Mouse (Mus musculus) urinary bladder, postnatal 0 days (tissue): ENCODE measurements around the gene Tmem39b. TPM values are rescaled to one million over a fixed set of nuclear protein-coding genes. Genes with fewer than 3 reads are reported as not detected.

Experiments
- microRNA-seq: library from miRNA; unstranded; fragments of <30 nt; microRNA quantifications from one replicate; pipeline ENCODE4, GENCODE M21; 2016
- polyA plus RNA-seq: library from polyadenylated mRNA; unstranded; fragments of >200 nt; fragmentation: Nextera tagmentation; extraction: Ambion mirVana; gene quantifications from 2 replicates; pipeline ENCODE4 v1.2.1, GENCODE M21; 2015

Tmem39b gene
- polyA plus RNA-seq, result 5.2 and 5.7 TPM in 2 replicates

DNA sequence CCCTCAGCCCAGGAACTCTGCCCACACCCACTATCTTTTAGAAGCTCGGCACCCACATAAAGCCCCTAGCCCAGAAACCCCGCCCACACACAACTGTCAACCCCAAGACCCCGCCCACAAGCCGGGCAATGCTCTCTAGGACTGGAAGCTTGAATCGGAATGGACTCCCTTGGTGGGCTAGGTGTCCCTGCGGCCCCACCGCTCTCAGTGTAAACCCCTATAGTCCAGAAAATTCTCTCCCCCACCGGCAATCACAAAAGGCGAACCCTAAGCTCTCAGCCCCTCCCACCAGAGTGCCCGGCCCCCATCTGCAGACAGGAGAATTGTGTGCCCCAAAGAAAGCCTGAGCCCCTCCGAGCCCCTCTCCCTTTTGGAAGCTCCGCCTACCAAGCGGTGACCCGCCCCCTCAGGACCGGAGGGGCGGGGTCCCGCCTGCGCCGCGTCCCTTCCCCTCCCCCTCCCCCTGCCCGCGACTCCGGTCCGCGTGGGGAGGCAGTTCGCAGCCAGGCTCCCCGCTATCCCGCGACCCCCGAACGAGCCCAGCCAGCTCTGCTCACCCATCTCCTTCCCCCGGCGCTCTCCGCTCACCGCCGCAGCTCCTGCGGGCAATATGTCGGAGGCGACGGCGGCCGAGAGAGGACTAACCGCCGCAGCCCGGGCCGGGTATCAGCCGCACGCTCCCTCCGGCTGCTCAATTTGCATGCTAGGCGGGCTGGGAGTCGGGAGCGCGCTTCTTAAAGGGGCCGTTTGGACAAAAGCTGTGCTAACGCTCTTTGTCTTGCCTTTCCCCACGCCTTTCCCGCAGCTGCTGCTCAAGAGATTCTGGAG, at the start of gene Tmem39b:
TSS of gene Tmem39b (minus strand) at position 681 of the 828 bp plus-strand sequence.

DNA sequence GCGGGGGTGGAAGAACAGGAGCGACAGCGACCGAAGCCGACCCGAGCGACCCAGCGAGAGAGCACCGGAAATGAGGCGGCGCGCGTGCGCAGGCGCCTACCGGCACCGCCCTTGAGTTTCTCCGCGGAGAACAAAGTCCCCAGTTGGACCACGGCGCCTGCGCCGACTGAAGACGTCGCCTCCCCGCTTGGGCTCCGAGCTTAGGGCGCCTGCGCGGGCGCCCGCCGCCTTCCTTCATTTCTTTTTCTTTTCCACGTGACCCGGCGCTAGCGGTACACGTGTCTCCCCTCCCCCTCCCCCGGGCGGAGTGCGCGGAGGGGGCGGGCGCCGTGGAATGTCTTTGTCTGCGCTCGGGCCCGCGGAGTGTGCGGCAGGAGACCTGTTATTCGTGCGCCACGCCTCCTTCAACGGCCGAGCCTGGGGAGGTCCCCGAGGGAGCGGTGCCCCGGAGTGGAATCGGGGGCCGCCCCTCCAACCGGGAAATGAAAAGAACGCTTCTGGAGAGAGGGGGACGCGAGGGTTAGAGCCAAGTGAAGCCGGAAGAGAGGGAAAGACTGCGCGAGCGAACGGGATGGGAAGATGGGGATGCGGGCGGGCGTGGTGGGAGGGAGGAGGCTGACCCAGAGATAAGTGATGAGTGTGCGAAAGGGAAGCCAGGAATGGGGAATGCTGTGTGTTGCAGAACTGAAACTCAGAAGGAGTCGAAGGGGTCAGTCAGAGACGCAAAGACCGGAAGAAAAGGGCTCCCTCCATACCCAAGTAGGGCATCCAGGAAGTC, 45.8 kb upstream of the Tmem39b start, which contains the start of gene Khdrbs1:
TSS of gene Khdrbs1 (minus strand) at position 72 of the 778 bp plus-strand sequence.

GRCm38 (mm10) chr4:129672083-129672877, 24.4 kb downstream of the Tmem39b start, which contains the start of gene Kpna6:
Gene Kpna6 (minus strand): TSS chr4:129672767.

GRCm38 (mm10) chr4:129640638-129641467, 55.8 kb downstream of the Tmem39b start, which contains the start of gene Txlna:
Gene Txlna (minus strand): TSS chr4:129641065.

Small RNA genes within 50 kb of the gene (microRNA-seq; reads per million reads assigned to microRNA genes)
- not detected for gene Mir7016

Other genes starting within 250 kb of the Tmem39b start
- 14.1 and 16.6 TPM in 2 replicates for gene Bsdc1, start 235.3 kb downstream of the Tmem39b start, polyA plus RNA-seq
- not detected in 2 replicates for gene Tssk3, start 205.8 kb downstream of the Tmem39b start, polyA plus RNA-seq
- gene Fam229a, start 205.6 kb downstream of the Tmem39b start, polyA plus RNA-seq, result 0.63 and 0.73 TPM in 2 replicates
- gene Marcksl1, start 183.3 kb downstream of the Tmem39b start, polyA plus RNA-seq, result 166 and 167 TPM in 2 replicates
- gene Hdac1, start 154.1 kb downstream of the Tmem39b start, polyA plus RNA-seq, result 95.3 and 96.1 TPM in 2 replicates
- 1.9 and 2.6 TPM in 2 replicates for gene Lck, start 123.2 kb downstream of the Tmem39b start, polyA plus RNA-seq
- gene Fam167b, start 118.3 kb downstream of the Tmem39b start, polyA plus RNA-seq, result 1.3 and 1.8 TPM in 2 replicates
- 201 and 217 TPM in 2 replicates for gene Eif3i, start 96.2 kb downstream of the Tmem39b start, polyA plus RNA-seq
- 164 and 187 TPM in 2 replicates for gene Tmem234, start 96.2 kb downstream of the Tmem39b start, polyA plus RNA-seq
- gene Dcdc2b, start 82.6 kb downstream of the Tmem39b start, polyA plus RNA-seq, result 0.63 and 1.9 TPM in 2 replicates
- gene Iqcc, start 77.7 kb downstream of the Tmem39b start, polyA plus RNA-seq, result 19.0 and 19.1 TPM in 2 replicates
- gene Ccdc28b, start 72.9 kb downstream of the Tmem39b start, polyA plus RNA-seq, result 39.2 and 42.1 TPM in 2 replicates
- gene Txlna, start 55.8 kb downstream of the Tmem39b start, polyA plus RNA-seq, result 26.8 and 29.6 TPM in 2 replicates
- 9.8 and 11.9 TPM in 2 replicates for gene Kpna6, start 24.1 kb downstream of the Tmem39b start, polyA plus RNA-seq
- gene Khdrbs1, start 45.5 kb upstream of the Tmem39b start, polyA plus RNA-seq, result 40.1 and 45.9 TPM in 2 replicates
- 290 and 382 TPM in 2 replicates for gene Ptp4a2, start 114.4 kb upstream of the Tmem39b start, polyA plus RNA-seq
- 0.04 and 0.05 TPM in 2 replicates for gene Spocd1, start 232.4 kb upstream of the Tmem39b start, polyA plus RNA-seq